Mouse (Mus musculus) midbrain, embryonic 15.5 days (tissue): Measurements from ENCODE around the gene Akap12. TPM values are rescaled to one million over a fixed set of nuclear protein-coding genes. Genes with fewer than 3 reads are reported as not detected.

Experiments used
- ATAC-seq: fragments of 200-750 bp; cut with Nextera tagmentation; replicated peaks from 2 replicates; pipeline ENCODE4 v1.8.0; 2017; ENCODE audit warnings: moderate TSS enrichment
- H3K27ac ChIP-seq: fragments of 300-500 bp; sonication (generic); 2 replicates; pipeline ENCODE4 v1.5.1; 2015; ENCODE audit warnings: mild to moderate bottlenecking, inconsistent platforms
- H3K27me3 ChIP-seq: fragments of 300-500 bp; sonication (generic); replicated peaks from 2 replicates; pipeline ENCODE4 v1.6.1; 2015; ENCODE audit warnings: inconsistent platforms
- H3K36me3 ChIP-seq: fragments of 300-500 bp; sonication (generic); replicated peaks from 2 replicates; pipeline ENCODE4 v1.6.1; 2015; ENCODE audit warnings: inconsistent platforms
- H3K4me1 ChIP-seq: fragments of 300-500 bp; sonication (generic); 2 replicates; pipeline ENCODE4 v1.6.1; 2015; ENCODE audit warnings: inconsistent platforms
- H3K4me2 ChIP-seq: fragments of 300-500 bp; sonication (generic); 2 replicates; pipeline ENCODE4 v1.6.1; 2015; ENCODE audit warnings: inconsistent platforms, mild to moderate bottlenecking, moderate library complexity
- H3K4me3 ChIP-seq: fragments of 300-500 bp; sonication (generic); 2 replicates; pipeline ENCODE4 v1.5.1; 2015; ENCODE audit warnings: mild to moderate bottlenecking, inconsistent platforms
- H3K9ac ChIP-seq: fragments of 300-500 bp; sonication (generic); 2 replicates; pipeline ENCODE4 v1.6.1; 2015; ENCODE audit warnings: mild to moderate bottlenecking, inconsistent platforms
- H3K9me3 ChIP-seq: fragments of 300-500 bp; sonication (generic); 2 replicates; pipeline ENCODE4 v1.6.1; 2016; ENCODE audit warnings: inconsistent platforms
- WGBS: fragments of 180-500 bp; shearing (Covaris S2); methylation state at CpG from one replicate; pipeline ENCODE4 v1.1.7; 2015; ENCODE audit warnings: mixed read lengths; 5-methylcytosine and 5-hydroxymethylcytosine counted together
- polyA plus RNA-seq: library from polyadenylated mRNA; unstranded; fragments of >200 nt; fragmentation: Nextera tagmentation; extraction: Ambion mirVana; gene quantifications from 2 replicates; pipeline ENCODE4 v1.2.1, GENCODE M21; 2015

The Akap12 gene
- polyA plus RNA-seq, 1 experiment from 2014 or later: 40.8 TPM

DNA sequence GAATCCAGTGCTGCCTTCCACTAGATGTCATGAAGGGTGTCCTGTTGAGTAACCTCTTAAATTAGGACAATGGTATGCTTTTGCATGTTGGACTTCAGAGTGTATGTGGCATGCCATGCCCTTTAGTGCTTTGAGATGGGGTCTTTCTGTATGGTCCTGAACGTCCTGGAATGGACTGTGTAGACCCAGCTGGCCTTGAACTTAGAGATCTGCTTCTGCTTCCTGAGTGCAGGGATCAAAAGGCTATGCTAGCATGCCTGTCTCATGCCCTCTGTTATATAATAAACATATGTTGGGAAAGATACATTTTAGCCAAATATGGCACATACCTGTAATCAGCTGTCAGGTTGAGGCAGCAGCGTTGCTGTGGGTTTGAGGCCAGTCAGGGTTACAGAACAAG, 124.4 kb downstream of the Akap12 start:
- Histone ChIP-seq H3K27ac (no peak overlapping the region), H3K9ac (no peak overlapping the region; the same call in 1 of the 2 replicates), H3K9me3 (no peaks in the 10 kb centered on the region), H3K4me2 (peak overlapping the region; percentile 8; the same call in 1 of the 2 replicates), H3K4me3 (no peak overlapping the region), H3K4me1 (peaks cover 41% of the 10 kb centered on the region), H3K27me3 (no peaks in the 10 kb centered on the region), H3K36me3 (no peaks in the 10 kb centered on the region)
- no peak for ATAC-seq
- whole genome bisulfite sequencing: 75% methylated on average over 2 of the region's 2 CpGs

DNA sequence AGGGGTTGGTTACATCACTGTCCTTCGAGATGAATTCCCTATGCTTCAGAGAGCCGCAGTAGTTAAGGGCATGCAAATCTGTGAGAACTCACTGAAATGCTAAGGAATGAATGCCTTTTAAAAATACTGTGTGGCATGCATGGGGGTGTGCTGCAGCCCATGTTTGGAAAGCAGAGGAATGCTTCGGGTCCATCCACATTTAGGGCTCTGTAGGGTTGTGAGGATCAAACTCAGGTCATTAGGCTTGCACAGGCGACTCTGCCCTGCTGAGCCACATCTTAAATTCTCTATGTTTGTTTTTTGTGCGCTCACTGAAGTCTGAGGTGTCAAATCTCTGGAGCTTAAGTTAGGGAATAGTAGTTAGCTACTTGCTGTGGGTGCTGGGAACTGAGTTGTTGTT, 124.9 kb downstream of the Akap12 start:
- ATAC-seq: no peak
- no peak overlapping the region for H3K4me3 ChIP-seq
- WGBS: 66% methylated on average over 5 of the region's 5 CpGs

GRCm38 (mm10) chr10:4391851-4392250, 125.7 kb downstream of the Akap12 start:
- 57% methylated on average over 6 of the region's 6 CpGs for WGBS
- no peak for ATAC-seq
- Histone ChIP-seq H3K4me3 (no peak overlapping the region), H3K36me3 (no peaks in the 10 kb centered on the region), H3K9me3 (no peaks in the 10 kb centered on the region), H3K4me2 (no peak overlapping the region; the same call in 1 of the 2 replicates), H3K4me1 (peaks cover 39% of the 10 kb centered on the region), H3K9ac (no peak overlapping the region), H3K27me3 (no peaks in the 10 kb centered on the region), H3K27ac (no peak overlapping the region)

More for the DNA sequence above, 124.9 kb downstream of the Akap12 start:
- no peaks in the 10 kb centered on the region for H3K36me3 ChIP-seq
- peak overlapping the region; percentile 8; the same call in 1 of the 2 replicates for H3K4me2 ChIP-seq
- H3K9ac ChIP-seq: no peak overlapping the region
- no peak overlapping the region for H3K27ac ChIP-seq
- H3K9me3 ChIP-seq: no peaks in the 10 kb centered on the region
- peaks cover 39% of the 10 kb centered on the region for H3K4me1 ChIP-seq
- H3K27me3 ChIP-seq: no peaks in the 10 kb centered on the region

DNA sequence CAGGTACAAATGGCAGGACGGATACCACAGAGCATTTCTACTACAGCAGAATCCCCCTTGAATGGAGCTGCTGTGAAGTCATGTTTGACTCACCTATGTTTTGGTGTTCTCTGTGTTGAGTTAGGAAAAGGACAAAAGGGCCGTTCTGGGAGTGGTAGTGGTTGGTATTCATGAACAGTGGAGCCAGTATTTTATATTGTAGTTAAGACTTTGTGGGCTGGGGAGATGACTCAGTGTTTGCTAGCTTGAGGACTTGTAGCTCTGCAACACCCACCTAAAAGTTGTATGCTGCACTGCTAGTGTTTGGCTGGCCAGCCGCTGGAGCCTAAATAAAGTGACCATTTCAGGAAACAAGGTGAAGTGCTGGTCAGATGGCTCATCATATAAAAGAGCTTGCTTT, 129.1 kb downstream of the Akap12 start:
- no peak overlapping the region for H3K4me3 ChIP-seq
- WGBS: 91% methylated on average over 3 of the region's 3 CpGs
- H3K27ac ChIP-seq: no peak overlapping the region
- H3K9me3 ChIP-seq: no peaks in the 10 kb centered on the region
- no peak overlapping the region for H3K4me2 ChIP-seq
- H3K27me3 ChIP-seq: no peaks in the 10 kb centered on the region
- H3K4me1 ChIP-seq: peaks cover 20% of the 10 kb centered on the region
- H3K36me3 ChIP-seq: no peaks in the 10 kb centered on the region
- no peak for ATAC-seq
- H3K9ac ChIP-seq: no peak overlapping the region

DNA sequence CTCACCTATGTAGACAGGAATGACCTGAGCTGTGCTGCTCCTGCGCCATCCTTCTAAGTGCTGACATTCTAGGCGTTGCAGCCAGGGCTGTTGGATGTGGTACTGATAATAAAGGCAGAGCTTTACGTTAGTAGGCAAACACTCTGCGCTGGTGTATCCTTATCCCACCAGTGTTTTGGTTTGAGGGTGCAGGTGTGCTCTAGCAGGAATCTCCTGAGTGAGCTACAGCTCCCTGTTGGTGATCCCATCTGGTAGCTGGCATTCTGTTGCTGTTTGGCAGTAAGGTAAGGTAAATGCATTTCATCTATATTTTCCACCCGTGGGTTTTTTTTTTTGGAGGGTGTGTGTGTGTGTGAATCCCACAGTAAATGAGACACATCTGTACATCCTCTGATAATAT, 131.9 kb downstream of the Akap12 start:
- no peaks in the 10 kb centered on the region for H3K36me3 ChIP-seq
- H3K4me2 ChIP-seq: no peak overlapping the region
- H3K4me1 ChIP-seq: no peaks in the 10 kb centered on the region
- H3K9me3 ChIP-seq: no peaks in the 10 kb centered on the region
- 93% methylated on average over 5 of the region's 5 CpGs for WGBS
- no peaks in the 10 kb centered on the region for H3K27me3 ChIP-seq
- no peak overlapping the region for H3K27ac ChIP-seq
- ATAC-seq: no peak
- no peak overlapping the region for H3K9ac ChIP-seq
- no peak overlapping the region for H3K4me3 ChIP-seq

DNA sequence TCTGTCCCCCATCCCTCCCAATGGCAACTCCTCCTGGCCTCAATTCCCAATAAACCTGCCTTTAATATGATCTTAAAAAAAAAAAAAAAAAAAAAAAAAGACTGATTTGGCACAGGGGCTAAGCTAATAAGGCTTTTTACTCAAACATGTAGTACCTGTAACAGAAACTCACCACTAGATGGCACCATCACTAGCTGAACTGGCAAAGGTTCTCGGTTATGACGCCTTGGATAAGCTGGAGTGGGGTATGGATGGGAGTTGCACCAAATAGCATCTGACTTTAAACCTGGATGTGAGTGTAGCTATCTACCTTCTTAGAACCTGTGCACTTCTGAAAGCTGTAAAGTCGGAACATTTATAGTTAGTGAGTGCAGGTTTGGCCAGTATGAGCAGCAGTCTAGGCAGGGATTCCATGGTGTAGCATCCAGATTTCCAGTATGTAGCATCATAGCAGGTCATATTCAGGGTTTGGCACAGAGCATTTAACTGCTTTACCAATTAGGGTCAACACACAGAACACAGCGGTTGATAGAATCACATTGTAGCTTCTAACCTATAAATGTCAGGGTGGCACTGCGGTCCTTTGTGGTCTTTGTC, 138.8 kb downstream of the Akap12 start:
- 59% methylated on average over 5 of the region's 5 CpGs for WGBS
- no peaks in the 10 kb centered on the region for H3K4me1 ChIP-seq
- no peak overlapping the region for H3K4me3 ChIP-seq
- H3K36me3 ChIP-seq: peaks cover 5% of the 10 kb centered on the region
- H3K9ac ChIP-seq: no peak overlapping the region
- ATAC-seq: peak; percentile 70
- H3K4me2 ChIP-seq: no peak overlapping the region
- no peaks in the 10 kb centered on the region for H3K27me3 ChIP-seq
- no peaks in the 10 kb centered on the region for H3K9me3 ChIP-seq
- H3K27ac ChIP-seq: no peak overlapping the region

DNA sequence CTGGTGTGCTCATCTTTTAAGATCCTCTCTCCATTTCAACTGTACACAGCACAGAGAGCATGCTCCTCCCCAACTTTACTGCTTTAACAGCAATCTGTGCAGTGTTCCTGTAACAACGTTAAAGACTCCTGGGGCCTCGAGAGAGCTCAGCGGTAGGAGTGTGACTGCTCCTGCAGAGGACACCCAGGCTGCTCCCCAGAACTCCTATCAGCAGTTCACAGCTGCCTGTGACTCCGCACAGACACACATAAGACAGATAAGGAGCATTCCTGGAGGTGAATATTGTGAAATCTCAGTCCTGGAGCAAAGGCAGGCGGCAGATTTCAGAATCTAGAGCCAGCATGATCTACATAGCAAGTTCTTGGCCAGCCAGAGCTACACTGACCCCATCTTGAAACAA, 139.3 kb downstream of the Akap12 start:
- Histone ChIP-seq H3K27ac (no peak overlapping the region), H3K4me1 (no peaks in the 10 kb centered on the region), H3K4me2 (no peak overlapping the region), H3K4me3 (no peak overlapping the region), H3K36me3 (peaks cover 7% of the 10 kb centered on the region), H3K9ac (no peak overlapping the region), H3K9me3 (no peaks in the 10 kb centered on the region), H3K27me3 (no peaks in the 10 kb centered on the region)
- peak; percentile 18; the same call in 1 of the 2 replicates for ATAC-seq
- 89% methylated on average over 5 of the region's 5 CpGs for WGBS

DNA sequence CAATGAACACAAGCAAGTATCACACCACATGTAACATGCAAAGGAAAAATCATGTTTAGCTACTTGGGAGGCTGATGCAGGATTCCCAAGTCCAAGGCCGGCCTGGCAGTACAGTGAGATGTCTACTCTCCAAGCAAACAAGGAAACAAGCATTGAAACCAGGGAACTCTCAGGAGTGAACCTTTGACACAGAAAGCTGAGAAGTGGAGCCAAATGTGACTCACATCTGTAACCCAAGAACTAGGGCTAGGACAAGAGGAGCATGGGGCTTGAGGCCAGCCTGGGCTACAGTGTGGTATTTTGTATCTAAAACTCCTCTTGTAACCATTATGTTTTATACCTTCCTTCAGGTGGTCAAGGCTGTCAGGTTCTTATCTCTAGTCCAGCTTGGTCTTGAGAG, 141.0 kb downstream of the Akap12 start:
- H3K9ac ChIP-seq: no peak overlapping the region
- H3K9me3 ChIP-seq: no peaks in the 10 kb centered on the region
- H3K4me1 ChIP-seq: no peaks in the 10 kb centered on the region
- 100% methylated on average over 1 of the region's 1 CpGs for WGBS
- no peak overlapping the region for H3K4me2 ChIP-seq
- no peak for ATAC-seq
- H3K27me3 ChIP-seq: no peaks in the 10 kb centered on the region
- no peak overlapping the region for H3K27ac ChIP-seq
- peaks cover 7% of the 10 kb centered on the region for H3K36me3 ChIP-seq
- no peak overlapping the region for H3K4me3 ChIP-seq

Other genes starting within 250 kb of the Akap12 start
- gene Zbtb2, start 121.7 kb downstream of the Akap12 start, polyA plus RNA-seq: 16.5 and 16.6 TPM in 2 replicates
- gene Rmnd1, start 166.0 kb downstream of the Akap12 start, polyA plus RNA-seq: 51.4 and 51.6 TPM in 2 replicates
- gene Armt1, start 166.1 kb downstream of the Akap12 start, polyA plus RNA-seq: 11.4 and 11.8 TPM in 2 replicates
- 0.27 and 0.34 TPM in 2 replicates for gene Ccdc170, start 216.1 kb downstream of the Akap12 start, polyA plus RNA-seq